Mouse (Mus musculus) mature B cell (primary cell): ENCODE measurements around the gene Tdrd5.
"Not testable (repeated sequence)": the region's sequence is repeated elsewhere in the genome, so short reads cannot be mapped to it uniquely, and the experiment has no call there.

Experiments
- in situ Hi-C: fragments of 300-500 bp; cut with MboI; formaldehyde crosslinking; loops from 2 replicates; pipeline ENCODE4 v1.14.3; 2019

Tdrd5 gene

DNA sequence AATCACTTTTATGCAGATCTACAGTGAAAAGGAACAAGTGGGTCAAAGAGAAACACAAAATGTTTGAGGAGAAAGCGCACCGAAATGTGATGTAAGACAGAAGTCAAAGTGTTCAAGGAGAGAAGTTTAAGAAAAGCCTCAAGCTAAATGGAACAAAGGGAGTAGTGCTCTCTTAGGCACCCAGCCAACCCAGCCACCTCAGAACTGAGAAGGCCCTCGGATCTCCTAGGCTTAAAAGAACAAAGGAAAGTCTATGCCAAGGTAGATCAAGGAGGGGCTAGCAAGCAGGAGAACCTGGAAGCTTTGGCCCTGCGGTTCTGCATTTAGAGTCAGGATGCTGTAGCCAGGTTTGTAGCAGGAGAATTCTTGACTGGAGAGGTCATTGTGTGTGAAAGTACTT lies 48.6 kb downstream of the Tdrd5 start:
- in situ Hi-C loops, result no loop called here

DNA sequence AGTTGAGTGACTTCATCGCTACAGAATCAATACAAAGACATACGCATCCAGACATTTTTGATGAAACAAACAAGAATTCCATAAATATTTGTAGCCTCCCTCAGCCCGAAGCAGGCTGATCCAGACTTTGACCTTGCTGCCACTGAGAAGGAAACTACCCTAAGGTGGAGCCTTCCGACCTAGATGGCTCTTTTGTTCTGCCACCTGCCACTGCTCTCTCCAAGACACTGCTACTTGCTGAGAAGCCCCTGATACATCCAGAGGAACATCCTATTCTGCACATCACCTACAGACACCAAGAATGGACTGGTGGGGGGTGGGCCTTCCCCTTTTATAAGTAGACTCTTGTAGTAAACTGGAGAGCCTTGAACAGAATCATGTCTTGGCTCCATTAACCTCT lies 52.4 kb downstream of the Tdrd5 start:
- in situ Hi-C loops, result not testable (repeated sequence)

DNA sequence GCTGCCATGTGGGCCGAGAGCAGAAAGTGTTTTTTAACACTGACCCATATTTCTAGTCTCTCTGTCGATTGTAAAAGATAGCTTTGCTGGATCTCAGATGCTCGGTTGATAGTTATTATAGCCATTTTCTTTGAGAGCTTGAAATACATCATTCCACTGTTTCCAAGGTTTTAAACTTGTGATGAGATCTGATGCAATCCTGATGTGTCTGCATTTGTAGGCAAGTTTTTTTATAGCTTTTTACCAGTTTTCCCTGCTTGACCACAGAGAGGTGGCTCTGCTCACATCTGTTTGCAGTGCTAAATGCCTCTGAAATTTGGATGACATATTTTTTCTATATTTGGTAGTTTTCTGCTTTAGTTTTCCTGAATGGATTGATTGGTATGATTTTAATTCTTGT lies 55.6 kb downstream of the Tdrd5 start:
- in situ Hi-C loops, result no loop called here

DNA sequence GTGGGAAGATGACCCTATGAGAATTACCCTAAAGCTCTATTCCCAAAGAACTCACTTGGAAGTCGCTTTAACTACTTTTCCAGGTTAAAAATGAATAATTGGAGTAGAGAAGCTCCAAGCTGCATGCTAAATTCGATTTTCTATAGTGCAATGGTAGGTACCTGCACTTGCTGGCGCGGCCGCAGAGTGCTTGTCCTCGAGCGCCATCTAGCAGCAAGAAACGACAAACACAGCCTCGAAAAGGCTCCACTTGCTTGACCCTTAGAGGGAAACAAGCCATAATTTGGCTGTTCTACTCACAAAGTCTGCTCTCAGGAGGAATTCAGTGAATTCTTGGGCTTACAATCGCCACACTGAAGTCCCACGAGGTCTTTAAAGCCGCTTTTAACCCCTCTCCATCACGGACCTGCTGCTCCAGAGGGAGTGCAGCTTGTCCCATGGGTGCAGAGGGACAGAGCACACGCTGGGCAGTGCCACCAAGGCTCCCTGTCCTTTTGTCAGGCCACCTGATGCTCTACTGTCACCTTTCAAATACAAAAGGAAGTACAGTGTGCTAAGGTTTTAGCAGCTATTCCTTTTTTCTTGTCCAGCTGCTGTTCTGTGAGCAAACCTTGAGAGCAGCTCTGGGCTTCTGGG lies 61.6 kb downstream of the Tdrd5 start:
- in situ Hi-C loops, result no loop called here

DNA sequence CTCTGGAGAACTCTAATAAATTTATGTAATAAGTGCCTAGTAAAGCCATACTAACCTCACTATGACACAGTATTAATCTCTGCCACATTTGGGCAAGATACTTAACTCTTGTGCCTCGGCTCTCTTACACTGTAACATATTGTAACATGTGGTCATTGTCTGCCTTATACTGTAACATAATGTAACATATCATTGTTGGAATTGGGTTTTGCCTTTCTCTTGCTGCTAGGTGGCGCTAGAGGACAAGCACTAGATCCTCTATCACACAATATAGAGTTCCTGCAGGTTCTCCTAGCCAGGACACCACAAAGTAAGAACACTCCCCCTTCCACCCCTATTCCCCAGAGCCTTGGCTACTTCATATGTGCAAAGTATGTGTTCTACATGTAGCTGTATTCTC lies 62.4 kb downstream of the Tdrd5 start:
- in situ Hi-C loops, result no loop called here

DNA sequence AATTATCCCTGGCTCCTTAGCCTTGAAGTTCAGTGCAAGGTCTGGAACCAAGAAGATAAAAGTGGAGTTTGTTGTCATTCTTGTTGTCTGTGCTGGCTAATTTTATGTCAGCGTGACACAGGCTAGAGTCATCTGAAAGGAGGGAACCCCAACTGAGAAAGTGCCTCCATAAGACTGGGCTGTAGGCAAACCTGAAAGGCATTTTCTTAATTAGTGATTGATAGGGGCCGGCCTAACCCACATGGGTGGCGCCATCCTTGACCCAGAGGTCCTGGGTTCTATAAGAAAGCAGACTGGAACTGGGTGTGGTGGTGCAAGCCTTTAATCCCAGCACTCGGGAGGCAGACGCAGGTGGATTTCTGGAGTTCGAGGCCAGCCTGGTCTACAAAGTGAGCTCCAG lies 72.3 kb downstream of the Tdrd5 start:
- in situ Hi-C loops, result no loop called here

DNA sequence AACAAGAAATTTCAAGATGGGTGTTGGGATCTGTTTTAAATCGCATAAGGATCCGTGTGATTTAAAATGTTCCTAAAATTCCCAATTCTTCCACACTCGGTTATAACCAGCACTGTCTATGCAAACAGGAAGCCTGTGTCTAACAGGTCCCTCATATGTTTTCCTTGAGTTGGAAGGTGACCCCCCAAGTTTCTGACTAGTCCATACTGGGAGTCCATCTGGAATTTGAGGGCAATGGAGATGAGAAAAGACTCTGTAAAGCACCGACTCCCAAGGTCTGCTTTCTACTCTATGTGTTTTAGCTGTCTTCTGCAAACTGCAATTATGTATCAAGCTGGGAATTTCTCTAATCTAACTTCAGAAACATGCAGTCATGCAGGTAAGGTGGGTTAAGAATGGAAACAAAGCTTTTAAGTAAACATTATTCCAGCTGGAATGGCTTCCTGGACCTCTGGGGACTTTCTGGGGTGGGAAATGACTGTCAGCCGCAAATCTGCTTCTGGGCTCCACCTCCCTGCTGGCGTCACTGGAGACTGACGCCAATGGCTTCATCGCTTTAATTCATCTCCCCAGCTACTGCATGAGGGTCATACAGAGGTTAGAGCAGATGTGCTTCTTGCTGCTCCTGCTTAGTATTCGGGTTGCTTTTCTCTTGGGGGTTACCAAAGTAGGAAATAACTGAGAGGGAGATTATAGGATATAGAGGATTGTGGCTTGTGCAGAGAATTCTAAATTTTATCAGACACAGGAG lies 73.0 kb downstream of the Tdrd5 start:
- in situ Hi-C loops, result no loop called here

DNA sequence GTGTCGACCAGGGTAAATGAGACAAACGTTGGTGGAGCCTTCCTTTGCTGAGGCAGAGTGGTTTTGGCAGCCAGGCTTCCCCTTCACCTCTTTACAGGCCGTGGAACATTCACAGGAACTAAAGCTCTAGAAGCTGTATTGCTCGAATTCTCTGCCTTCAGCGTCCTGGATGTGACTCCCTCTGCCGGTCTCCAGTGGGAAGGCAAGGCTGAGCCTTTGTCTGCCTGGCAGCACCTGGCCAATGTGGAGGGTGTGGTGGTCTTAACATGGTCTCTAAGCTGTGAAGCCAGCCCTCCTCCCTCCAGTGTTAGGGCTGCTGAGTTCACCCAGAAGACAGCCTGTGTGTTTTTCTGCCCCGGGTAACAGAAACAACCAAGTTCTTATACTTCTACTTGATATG lies 74.0 kb downstream of the Tdrd5 start:
- in situ Hi-C loops, result no loop called here

DNA sequence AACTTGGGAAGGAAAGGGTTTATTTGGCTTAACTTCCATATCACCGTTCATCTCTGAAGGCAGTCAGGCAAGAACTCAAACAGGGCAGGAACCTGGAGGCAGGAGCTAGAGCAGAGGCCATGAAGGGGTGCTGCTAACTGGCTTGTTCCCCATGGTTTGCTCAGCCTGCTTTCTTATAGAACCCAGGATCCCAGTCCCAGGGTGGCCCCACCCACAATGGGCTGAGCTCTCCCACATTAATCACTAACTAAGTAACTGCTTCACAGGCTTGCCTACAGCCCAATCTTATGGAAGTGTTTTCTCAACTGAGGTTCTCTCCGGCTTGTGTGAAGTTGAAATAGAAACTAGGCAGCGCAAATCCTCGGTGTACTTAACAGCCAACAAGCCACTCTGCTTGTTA lies 74.7 kb downstream of the Tdrd5 start:
- in situ Hi-C loops, result no loop called here

DNA sequence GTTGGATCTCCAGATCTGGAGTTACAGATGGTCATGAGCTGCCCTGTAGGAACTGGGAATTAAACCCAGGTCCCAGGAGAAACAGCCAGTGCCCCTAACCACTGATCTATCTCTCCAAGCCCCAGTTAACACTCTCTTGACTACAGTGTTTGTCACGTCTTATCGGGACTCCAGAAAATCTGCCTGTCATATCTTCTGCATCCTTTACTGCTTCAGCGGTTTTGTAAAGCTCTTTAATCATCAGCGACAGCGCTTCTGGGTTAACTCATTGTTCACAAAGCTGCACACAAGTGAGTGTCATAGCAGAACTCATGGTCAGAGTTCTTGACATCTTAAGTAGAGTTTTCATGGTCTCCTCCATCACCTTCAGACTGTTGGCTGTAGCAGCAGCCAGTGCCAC lies 76.6 kb downstream of the Tdrd5 start:
- in situ Hi-C loops, result no loop called here

DNA sequence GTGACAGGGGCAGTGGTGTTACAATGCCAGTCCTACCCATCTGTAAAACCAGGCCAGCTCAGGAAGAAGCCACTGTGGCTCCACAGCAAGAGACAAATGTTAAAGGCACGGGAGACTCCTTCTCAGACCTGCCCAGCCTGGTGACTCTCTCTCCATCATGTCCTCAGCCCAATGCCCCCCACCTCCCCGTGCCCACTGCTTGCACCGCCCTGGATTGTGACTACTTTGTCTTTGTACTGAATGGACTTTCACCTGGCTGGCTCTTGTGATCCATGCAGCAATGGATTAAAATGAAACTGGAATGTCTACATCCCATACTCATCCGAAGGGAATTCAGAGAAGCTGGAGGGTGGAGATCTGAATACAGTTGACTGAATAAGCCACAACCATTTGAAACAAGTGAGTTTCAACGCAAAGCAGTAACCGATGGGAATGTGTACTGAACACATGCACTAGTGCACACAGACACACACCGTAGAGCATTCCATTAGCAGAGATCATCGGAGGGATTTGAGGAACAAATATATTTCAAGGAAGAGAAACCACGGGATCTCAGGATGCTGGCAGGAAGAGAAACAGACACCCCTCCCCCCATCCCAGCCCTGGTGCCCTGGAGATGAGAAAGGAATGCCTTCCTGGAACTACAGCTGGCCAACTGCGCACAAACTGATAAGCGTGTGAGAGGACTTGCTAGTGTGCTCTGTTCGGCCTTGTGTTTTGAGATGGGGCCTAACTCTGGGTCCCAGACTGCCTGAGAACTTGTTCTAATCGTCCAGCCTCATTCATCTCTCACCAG lies 81.1 kb downstream of the Tdrd5 start:
- in situ Hi-C loops, result no loop called here

DNA sequence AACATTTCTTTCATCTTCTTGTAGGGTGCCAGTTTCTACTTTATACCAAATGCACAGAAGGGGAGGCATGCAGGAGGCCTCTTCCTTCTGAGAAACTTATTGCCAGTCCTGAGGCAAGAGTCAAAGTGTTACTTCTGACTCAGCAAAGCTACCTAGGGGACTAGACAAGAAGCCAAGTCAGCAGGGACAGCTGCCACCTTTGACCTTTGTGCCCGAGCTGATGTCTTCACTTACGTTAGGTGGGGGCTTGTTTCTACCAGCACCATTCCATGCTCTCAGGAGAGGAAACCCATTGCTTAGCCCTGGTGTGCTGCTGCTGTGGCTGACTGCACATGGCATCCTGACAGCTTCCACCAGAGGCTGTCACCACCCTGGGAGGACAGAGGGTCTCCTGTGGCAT lies 82.1 kb downstream of the Tdrd5 start:
- in situ Hi-C loops, result no loop called here

DNA sequence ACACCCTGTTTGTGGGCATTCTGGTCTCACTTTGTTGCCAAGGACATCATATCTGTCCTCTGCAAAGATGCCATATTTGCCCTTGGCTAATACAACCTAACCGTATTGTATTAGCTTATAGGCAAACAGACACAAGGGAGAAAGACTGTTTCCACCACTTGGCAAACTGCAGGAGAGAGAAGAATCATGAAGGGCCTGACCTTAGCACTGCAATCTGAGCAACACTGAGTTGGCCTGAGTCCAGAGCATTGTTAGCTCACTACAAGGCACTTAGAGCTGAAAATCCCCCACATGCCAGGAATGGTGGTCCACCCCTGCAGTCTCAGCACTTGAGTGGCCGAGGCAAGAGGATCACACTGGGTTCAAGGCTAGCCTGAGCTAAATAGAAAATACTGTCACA lies 84.9 kb downstream of the Tdrd5 start:
- in situ Hi-C loops, result no loop called here

DNA sequence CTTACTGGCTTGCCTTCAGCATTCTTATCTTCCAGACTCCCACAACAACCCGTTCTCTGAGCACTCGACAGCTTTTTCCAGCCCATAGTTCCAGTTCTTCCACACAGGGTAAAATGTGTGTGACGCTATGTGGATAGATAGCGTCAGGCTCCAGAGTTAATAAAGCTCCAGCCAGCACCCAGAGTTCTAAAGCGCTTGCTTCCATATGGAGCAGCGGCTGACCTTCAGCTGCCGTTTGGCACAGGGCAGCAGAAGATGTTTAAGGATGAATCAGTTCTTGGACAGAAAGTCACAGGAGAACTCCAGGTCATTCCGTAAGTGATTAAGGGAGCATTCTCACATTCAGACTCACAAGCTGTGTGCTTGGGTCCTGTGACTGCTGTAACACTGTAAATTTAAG lies 85.5 kb downstream of the Tdrd5 start:
- in situ Hi-C loops, result no loop called here

DNA sequence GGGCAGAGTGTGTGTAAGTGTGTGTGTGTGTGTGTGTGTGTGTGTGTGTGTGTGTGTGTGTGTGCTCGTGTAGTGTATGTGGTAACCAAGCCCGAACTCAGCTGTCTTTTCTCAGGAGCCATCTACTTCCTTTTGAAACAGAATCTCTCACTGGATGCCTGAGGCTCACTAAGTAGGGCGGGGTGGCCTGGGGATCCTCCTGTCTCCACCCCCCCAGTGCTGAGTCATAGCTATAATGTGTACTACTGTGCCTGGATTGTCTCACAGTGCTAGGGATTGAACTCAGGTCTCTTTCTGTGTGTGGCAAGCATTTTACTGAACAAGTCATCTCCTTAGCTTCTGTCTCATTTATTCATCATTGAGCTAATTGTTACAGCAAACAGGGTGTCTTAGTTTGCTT lies 86.1 kb downstream of the Tdrd5 start:
- in situ Hi-C loops, result no loop called here

DNA sequence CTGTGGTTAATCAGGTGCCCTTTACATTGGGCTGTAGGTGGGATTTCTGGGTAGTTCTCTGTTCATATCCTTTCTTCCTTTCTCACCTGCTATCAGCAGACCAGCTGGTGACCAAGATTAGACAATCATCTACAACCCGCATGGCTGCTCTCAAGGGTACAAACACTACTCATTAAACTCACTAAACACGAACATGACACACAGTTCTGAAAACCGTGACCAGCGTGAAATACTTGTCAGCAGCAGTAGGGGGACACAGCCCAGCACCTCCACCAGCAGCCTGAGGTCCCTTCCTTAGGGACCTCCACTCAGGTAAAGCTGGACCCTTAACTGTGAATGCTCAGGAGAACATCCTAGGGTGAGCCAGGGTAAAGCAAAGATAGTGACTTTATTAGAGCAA lies 87.2 kb downstream of the Tdrd5 start:
- in situ Hi-C loops, result no loop called here

DNA sequence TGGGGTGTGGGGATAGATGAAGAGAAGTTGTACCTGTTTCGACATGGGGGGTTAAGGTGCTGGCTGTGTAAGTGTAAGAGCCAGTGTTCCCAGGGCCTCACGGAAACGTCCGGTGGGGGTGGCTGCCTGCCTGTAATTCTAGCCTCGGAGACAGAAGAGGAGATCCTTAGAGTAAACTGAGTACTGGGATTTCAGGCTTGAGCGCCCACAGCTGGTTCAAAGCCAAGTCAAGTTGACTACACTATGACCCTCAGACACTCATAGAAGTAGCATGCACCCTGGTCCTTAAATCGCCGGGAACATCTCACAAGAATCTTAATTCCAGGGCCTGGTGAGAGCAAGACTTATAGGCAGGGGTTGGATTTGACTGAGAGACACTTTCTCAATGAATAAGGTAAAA lies 88.8 kb downstream of the Tdrd5 start:
- in situ Hi-C loops, result no loop called here

DNA sequence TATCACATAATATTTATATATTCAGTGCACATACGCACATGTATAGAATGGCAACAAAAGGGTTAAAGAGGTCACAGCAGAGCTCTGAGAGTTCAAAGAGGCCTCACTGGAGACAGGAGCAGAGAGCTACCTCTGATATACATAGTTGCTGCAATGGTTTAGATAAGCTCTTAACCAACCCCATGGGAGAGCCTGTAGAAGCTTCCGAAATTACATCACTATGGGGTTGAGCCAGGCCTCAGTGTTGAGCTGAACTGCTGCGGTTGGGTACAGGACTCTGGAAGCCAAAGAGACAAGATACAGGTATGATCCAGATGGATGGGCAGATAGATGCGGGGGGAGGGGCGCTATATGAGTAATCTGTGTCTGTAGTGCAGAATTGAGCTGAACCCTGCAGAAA lies 90.5 kb downstream of the Tdrd5 start:
- in situ Hi-C loops, result no loop called here

DNA sequence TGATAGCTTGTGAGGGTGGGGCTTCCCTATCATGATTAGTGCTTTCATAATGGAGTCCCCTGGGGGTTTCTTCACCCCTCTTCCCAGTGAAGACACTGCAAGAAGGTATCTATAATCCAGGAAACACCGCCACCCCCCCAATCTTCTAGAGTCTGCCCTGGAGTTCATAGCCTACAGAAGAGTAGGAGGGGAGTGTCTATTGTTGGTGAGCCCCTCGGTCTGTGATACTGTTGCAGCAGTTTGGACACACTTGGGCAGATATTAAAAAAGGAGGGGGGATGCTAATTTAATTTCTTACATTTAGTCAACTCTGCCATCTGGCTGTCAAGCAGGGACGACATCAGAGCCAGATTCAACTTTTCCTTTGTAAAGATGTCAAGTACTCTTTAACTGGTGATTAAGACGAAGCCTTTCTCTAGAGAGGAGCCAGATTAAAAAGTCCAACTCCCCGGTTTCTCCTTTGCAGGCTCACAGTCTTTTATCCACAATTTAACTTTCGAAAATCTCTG lies 91.6 kb downstream of the Tdrd5 start:
- in situ Hi-C loops, result no loop called here
